Mouse (Mus musculus) kidney, adult 2 months (tissue): ENCODE measurements at regions not wholly inside any gene's neighbourhood (a gene's known extent, or its start where the extent isn't known, plus 50 kb on each side); places are given as distances from the start of the nearest gene placed in this dataset.
"Not testable (repeated sequence)": the region's sequence is repeated elsewhere in the genome, so short reads cannot be mapped to it uniquely, and the experiment has no call there.

Experiments used
- DNase-seq: peaks from one replicate; pipeline ENCODE4 v3.0.0; 2021
- H3K27ac ChIP-seq: fragments of 200-500 bp; 2 replicates; pipeline ENCODE4 v1.5.1; 2012; ENCODE audit warnings: low read depth, low read length, control low read depth, inconsistent platforms; ENCODE audit not compliant: insufficient read depth
- H3K27me3 ChIP-seq: fragments of 200-500 bp; replicated peaks from 2 replicates; pipeline ENCODE4 v1.6.1; 2012; ENCODE audit warnings: mild to moderate bottlenecking, moderate library complexity, low read length, inconsistent platforms; ENCODE audit not compliant: control insufficient read depth, insufficient read depth
- H3K36me3 ChIP-seq: fragments of 200-500 bp; 2 replicates; pipeline ENCODE4 v1.6.1; 2012; ENCODE audit warnings: mild to moderate bottlenecking, moderate library complexity, low read length, inconsistent platforms; ENCODE audit not compliant: control insufficient read depth, insufficient read depth
- H3K4me1 ChIP-seq: fragments of 200-500 bp; 2 replicates; pipeline ENCODE4 v1.6.1; 2011; ENCODE audit warnings: low read length; ENCODE audit not compliant: control insufficient read depth, insufficient read depth
- H3K4me3 ChIP-seq: fragments of 200-500 bp; 2 replicates; pipeline ENCODE4 v1.5.1; 2011; ENCODE audit warnings: mild to moderate bottlenecking, low read depth, low read length, control low read depth; ENCODE audit not compliant: insufficient read depth
- CTCF ChIP-seq: fragments of 200-500 bp; conservative IDR thresholded peaks from 2 replicates; pipeline ENCODE4 v1.5.1; 2011; ENCODE audit warnings: low read depth, mild to moderate bottlenecking, control low read depth, low read length, moderate library complexity, mixed read lengths; ENCODE audit not compliant: insufficient read depth, insufficient read length
- POLR2A ChIP-seq: fragments of 200-500 bp; IDR thresholded peaks from one replicate; pipeline ENCODE4 v1.6.1; 2011; ENCODE audit warnings: low read depth, low read length, control low read depth
- WGBS: fragments of 180-500 bp; shearing (Covaris S2); methylation state at CpG from one replicate; pipeline ENCODE4 v1.1.7; 2018; 5-methylcytosine and 5-hydroxymethylcytosine counted together

DNA sequence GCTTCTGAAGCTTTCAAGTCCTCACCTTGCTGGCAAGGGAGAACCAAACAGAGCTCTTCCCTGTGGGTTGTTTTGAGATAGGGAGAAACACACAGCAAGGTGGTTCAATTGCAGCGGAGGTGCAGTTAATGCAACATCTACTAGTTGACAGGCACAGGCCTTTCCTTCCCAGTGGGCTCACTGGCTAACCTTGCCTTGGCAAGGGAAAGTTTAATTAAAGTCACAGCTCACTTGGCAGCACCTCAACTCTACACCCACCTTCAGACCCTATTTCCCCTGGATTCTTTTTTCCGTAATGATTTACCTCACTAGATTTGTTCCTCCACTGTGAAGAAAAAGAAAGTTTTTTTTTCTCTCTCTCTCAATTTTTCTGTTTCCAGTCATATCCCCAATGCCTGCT is 314.5 kb downstream of the Tlr4 start:
- Histone ChIP-seq H3K36me3 (no peaks in the 10 kb centered on the region), H3K4me3 (no peak overlapping the region), H3K27me3 (no peaks in the 10 kb centered on the region), H3K4me1 (no peaks in the 10 kb centered on the region), H3K27ac (no peak overlapping the region)
- TF ChIP-seq POLR2A (no peak), CTCF (no peak)
- WGBS, result 49% methylated on average over 2 of the region's 2 CpGs
- DNase-seq, result no peak

DNA sequence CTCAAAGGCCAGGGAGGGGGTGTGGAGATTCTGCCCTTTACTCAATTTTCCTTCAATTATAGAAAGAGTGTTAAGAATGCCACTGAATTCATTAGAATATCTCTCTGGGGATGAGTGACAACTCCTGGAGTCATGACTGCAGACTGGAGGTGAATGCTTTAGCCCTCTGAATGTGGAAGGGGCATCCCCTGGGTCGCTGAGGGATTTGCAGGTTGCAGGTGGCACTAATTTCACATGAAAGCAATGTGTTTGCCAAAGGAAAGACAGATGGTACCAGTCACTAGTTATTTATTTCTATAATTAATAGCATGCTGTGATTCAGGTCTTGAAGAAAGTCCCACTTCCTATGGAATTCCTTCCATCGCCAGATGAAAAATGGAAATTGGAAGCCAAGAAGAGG is 321.1 kb downstream of the Tlr4 start:
- no peak overlapping the region for H3K4me3 ChIP-seq
- no peak for DNase-seq
- no peaks in the 10 kb centered on the region for H3K36me3 ChIP-seq
- WGBS, result 76% methylated on average over 2 of the region's 2 CpGs
- no peaks in the 10 kb centered on the region for H3K4me1 ChIP-seq
- no peaks in the 10 kb centered on the region for H3K27me3 ChIP-seq
- no peak for TF ChIP-seq CTCF
- TF ChIP-seq POLR2A, result no peak
- H3K27ac ChIP-seq, result no peak overlapping the region

DNA sequence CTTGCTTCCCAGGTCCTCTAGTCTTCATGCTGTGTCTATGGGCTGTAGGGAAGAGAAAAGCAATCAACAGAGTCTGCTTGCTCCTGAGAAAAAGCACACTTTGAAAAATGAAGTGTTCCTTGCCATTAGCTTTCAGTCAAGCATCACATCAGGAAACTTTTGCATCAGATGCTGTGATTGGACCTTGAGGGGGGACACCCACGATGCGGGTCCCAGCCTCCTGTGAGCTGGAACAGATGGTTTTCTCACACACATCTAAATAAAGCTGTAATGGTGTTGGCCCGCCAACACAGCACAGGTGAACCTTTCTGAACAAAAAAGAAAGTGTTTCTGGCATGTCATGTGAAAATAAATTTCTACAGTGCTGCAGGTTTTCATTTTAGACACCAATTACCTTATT is 335.3 kb downstream of the Tlr4 start:
- Histone ChIP-seq H3K27ac (no peak overlapping the region), H3K4me3 (no peak overlapping the region), H3K4me1 (no peaks in the 10 kb centered on the region), H3K27me3 (no peaks in the 10 kb centered on the region), H3K36me3 (no peaks in the 10 kb centered on the region)
- no peak for TF ChIP-seq POLR2A
- TF ChIP-seq CTCF, result no peak
- 43% methylated on average over 3 of the region's 3 CpGs for WGBS
- no peak for DNase-seq

DNA sequence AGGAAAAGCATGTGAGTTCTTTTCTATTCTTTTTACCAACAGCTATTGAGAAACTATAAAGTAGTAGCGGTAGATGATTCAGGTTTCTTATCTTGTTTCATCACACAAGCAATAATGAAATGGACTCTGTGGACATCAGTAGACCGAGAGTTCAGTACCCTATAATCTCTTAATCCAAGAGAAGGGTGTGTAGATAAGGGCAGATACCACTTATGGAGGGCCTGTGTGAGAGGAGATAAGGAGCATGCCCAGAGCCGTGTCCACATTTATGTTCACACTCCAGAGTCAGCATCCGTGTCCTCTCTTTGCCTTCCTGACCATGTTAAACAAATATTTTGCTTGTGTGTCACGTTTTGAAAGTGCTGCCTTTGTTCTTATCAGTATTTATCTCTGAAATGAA is 340.3 kb downstream of the Tlr4 start:
- no peaks in the 10 kb centered on the region for H3K36me3 ChIP-seq
- H3K27ac ChIP-seq, result no peak overlapping the region
- H3K4me3 ChIP-seq, result no peak overlapping the region
- TF ChIP-seq CTCF, result no peak
- no peak for TF ChIP-seq POLR2A
- DNase-seq, result no peak
- 43% methylated on average over 5 of the region's 5 CpGs for WGBS
- H3K27me3 ChIP-seq, result no peaks in the 10 kb centered on the region
- no peaks in the 10 kb centered on the region for H3K4me1 ChIP-seq

DNA sequence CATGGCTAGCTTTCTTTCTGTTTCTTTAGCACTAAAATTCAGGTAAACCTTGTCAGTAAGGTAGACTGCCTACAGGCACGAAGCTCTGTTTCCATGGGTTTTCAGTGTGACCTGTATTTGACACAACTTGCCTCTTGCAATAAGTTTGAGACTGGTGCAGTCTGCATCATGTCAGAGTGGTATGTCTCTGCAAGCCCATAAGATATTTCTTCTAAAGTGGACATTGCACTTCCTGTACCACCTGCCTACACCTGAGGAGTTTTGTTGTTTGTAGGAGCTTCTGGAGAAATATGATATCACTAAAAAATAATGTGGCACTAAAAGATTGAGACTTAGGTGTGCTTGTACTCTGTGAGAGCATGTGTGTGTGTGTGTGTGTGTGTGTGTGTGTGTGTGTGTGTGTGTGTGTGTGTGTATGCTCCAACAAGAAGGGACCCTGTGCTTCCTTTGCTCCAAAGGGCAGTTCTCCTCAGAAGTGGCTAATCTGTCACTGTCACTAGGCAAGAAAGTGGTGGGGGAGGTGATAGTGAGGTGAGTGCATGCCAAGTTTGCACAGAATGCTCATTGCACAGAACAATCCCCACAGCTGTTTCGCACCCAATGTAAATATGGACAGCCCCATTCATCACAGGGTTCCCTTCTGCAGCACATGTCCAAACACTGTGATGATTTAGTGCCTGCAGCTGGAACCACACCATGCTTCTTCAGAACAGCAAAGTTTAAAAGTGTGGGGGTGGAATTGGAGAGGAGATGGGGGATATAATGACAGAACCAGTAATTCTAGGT is 360.5 kb downstream of the Tlr4 start:
- H3K4me3 ChIP-seq, result no peak overlapping the region
- H3K4me1 ChIP-seq, result no peaks in the 10 kb centered on the region
- 18% methylated on average over 2 of the region's 2 CpGs for WGBS
- TF ChIP-seq CTCF, result no peak
- TF ChIP-seq POLR2A, result no peak
- no peak for DNase-seq
- no peaks in the 10 kb centered on the region for H3K36me3 ChIP-seq
- H3K27ac ChIP-seq, result no peak overlapping the region
- H3K27me3 ChIP-seq, result no peaks in the 10 kb centered on the region

DNA sequence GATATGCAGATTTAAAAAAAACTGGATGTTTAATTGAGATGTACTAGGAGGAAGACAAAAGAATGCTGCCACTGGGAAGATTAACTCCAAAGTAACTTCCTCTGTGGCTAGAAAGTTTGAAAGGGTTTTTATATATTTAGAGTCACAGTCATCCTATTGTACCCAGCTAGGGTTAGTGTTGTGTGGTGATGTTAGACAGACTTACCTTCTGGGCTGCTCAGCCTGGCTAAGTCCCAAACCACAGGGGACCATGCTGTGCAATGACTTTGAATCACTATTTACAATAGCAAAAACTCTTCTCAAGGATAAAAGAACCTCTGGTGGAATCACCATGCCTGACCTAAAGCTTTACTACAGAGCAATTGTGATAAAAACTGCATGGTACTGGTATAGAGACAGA is 363.2 kb downstream of the Tlr4 start:
- H3K27ac ChIP-seq, result no peak overlapping the region
- no peak overlapping the region for H3K4me3 ChIP-seq
- DNase-seq, result no peak
- no peaks in the 10 kb centered on the region for H3K36me3 ChIP-seq
- no peaks in the 10 kb centered on the region for H3K4me1 ChIP-seq
- no peaks in the 10 kb centered on the region for H3K27me3 ChIP-seq
- TF ChIP-seq POLR2A, result no peak
- TF ChIP-seq CTCF, result no peak

DNA sequence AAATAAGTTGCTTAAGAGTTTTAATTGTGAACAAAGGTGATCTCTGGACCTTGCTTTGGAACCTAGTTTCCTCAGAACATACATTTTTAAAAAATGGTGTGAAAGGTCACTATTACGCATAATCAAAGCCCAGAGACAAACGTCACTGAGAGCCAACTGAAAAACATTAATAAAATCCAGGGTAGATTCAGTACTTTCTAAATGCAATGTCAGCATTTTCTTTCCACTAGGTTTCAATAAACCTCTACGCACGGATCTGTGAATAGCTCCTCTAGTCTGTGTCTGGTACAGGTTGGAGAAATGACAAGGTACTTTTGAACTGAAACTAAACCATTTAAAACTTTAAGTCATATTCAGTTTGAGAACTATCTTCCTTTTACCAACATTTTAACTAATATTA is 367.0 kb downstream of the Tlr4 start:
- Histone ChIP-seq H3K27me3 (no peaks in the 10 kb centered on the region), H3K27ac (no peak overlapping the region), H3K4me1 (no peaks in the 10 kb centered on the region), H3K4me3 (no peak overlapping the region), H3K36me3 (no peaks in the 10 kb centered on the region)
- TF ChIP-seq POLR2A (no peak), CTCF (no peak)
- DNase-seq, result no peak
- 70% methylated on average over 4 of the region's 4 CpGs for WGBS

DNA sequence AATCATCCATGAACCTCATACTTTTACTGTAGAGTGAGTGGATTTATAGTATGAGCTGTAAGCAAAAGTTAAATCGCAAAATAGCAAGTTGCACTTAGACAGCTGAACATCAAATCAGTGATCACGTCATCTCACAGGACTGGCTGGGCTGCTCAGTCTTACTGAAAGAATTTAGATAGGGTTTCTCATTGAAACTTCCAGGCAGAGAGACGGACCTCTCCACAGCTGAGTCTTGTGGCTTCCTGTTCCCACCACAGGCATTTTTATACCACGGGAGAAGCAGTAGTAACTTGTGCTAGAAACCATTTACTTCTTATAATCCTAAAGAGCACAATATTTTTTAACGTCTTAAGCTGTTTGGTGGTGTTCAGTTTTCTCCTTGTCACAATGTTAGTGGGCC is 369.5 kb downstream of the Tlr4 start:
- Histone ChIP-seq H3K27me3 (no peaks in the 10 kb centered on the region), H3K27ac (no peak overlapping the region), H3K36me3 (no peaks in the 10 kb centered on the region), H3K4me3 (no peak overlapping the region), H3K4me1 (no peaks in the 10 kb centered on the region)
- 78% methylated on average over 5 of the region's 5 CpGs for WGBS
- DNase-seq, result no peak
- TF ChIP-seq POLR2A (no peak), CTCF (no peak)

DNA sequence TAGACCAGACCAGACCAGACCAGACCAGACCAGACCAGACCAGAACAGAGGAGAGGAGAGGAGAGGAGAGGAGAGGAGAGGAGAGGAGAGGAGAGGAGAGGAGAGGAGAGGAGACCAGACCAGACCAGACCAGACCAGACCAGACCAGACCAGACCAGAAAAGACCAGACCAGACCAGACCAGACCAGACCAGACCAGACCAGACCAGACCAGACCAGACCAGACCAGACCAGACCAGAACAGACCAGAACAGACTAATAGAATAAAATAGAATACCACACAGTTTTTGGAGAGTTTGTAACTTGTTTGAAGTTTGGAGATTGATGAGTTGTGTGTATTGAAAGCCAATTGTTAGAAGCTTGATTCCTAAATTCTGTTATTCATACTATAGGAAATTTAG is 381.0 kb downstream of the Tlr4 start:
- not testable (repeated sequence) for H3K27me3 ChIP-seq, H3K4me1 ChIP-seq, H3K27ac ChIP-seq, H3K4me3 ChIP-seq, H3K36me3 ChIP-seq
- peak; percentile 52 for DNase-seq
